Mouse (Mus musculus) urinary bladder, postnatal 0 days (tissue): Measurements from ENCODE around the gene Srsf6. TPM values are rescaled to one million over a fixed set of nuclear protein-coding genes. Genes with fewer than 3 reads are reported as not detected.

Source experiments
- polyA plus RNA-seq: library from polyadenylated mRNA; unstranded; fragments of >200 nt; fragmentation: Nextera tagmentation; extraction: Ambion mirVana; gene quantifications from 2 replicates; pipeline ENCODE4 v1.2.1, GENCODE M21; 2015

The Srsf6 gene
- polyA plus RNA-seq, result 67.5 and 81.8 TPM in 2 replicates

GRCm38 (mm10) chr2:162931123-162931673 lies at the start of gene Srsf6:
Gene Srsf6 (plus strand): TSS chr2:162931528.

GRCm38 (mm10) chr2:162943148-162943846 lies 12.0 kb downstream of the Srsf6 start, which contains the start of gene L3mbtl1:
Gene L3mbtl1 (plus strand): TSS chr2:162943472.

Other genes starting within 250 kb of the Srsf6 start
- 0.07 and 0.13 TPM in 2 replicates for gene L3mbtl1, start 11.9 kb downstream of the Srsf6 start, polyA plus RNA-seq
- 0.07 TPM in 1 of 2 replicates, not detected in the other for gene Sgk2, start 55.8 kb downstream of the Srsf6 start, polyA plus RNA-seq
- 30.0 and 35.7 TPM in 2 replicates for gene Ift52, start 85.8 kb downstream of the Srsf6 start, polyA plus RNA-seq
- gene Mybl2, start 123.2 kb downstream of the Srsf6 start, polyA plus RNA-seq, result 4.6 and 8.1 TPM in 2 replicates
- not detected in 2 replicates for gene Gtsf1l, start 156.3 kb downstream of the Srsf6 start, polyA plus RNA-seq